Mouse (Mus musculus): ENCODE measurements around the gene Ptprm.

The Ptprm gene

GRCm38 (mm10) chr17:66960986-66961385 is 393.3 kb downstream of the Ptprm start:
- DNase-seq, result no peak

GRCm38 (mm10) chr17:66960557-66960956 is 393.7 kb downstream of the Ptprm start:
- DNase-seq, result no peak

GRCm38 (mm10) chr17:66959815-66960214 is 394.4 kb downstream of the Ptprm start:
- DNase-seq, result no peak

GRCm38 (mm10) chr17:66958766-66959165 is 395.5 kb downstream of the Ptprm start:
- DNase-seq, result no peak

- no peak for DNase-seq
Observed at GRCm38 (mm10) chr17:66944498-66944897, 409.8 kb downstream of the Ptprm start.

- DNase-seq, result no peak
Observed at GRCm38 (mm10) chr17:66943539-66943938, 410.7 kb downstream of the Ptprm start.

GRCm38 (mm10) chr17:66925611-66926010 is 428.6 kb downstream of the Ptprm start:
- no peak for DNase-seq

- DNase-seq, result no peak
Observed at GRCm38 (mm10) chr17:66914696-66915095, 439.6 kb downstream of the Ptprm start.

GRCm38 (mm10) chr17:66912533-66912932 is 441.7 kb downstream of the Ptprm start:
- no peak for DNase-seq

GRCm38 (mm10) chr17:66912120-66912519 is 442.1 kb downstream of the Ptprm start:
- no peak for DNase-seq

GRCm38 (mm10) chr17:66909901-66910300 is 444.4 kb downstream of the Ptprm start:
- no peak for DNase-seq

- DNase-seq, result no peak
Observed at GRCm38 (mm10) chr17:66908921-66909320, 445.3 kb downstream of the Ptprm start.

- DNase-seq, result no peak
Observed at GRCm38 (mm10) chr17:66894181-66894580, 460.1 kb downstream of the Ptprm start.

GRCm38 (mm10) chr17:66891916-66892315 is 462.3 kb downstream of the Ptprm start:
- DNase-seq, result no peak

GRCm38 (mm10) chr17:66891067-66891862 is 463.0 kb downstream of the Ptprm start:
- no peak for DNase-seq

GRCm38 (mm10) chr17:66882304-66882703 is 472.0 kb downstream of the Ptprm start:
- DNase-seq, result no peak

GRCm38 (mm10) chr17:66880969-66881701 is 473.1 kb downstream of the Ptprm start:
- no peak for DNase-seq

- DNase-seq, result no peak
Observed at GRCm38 (mm10) chr17:66879151-66879550, 475.1 kb downstream of the Ptprm start.

- no peak for DNase-seq
Observed at GRCm38 (mm10) chr17:66877582-66877981, 476.7 kb downstream of the Ptprm start.

GRCm38 (mm10) chr17:66874810-66875209 is 479.4 kb downstream of the Ptprm start:
- DNase-seq, result no peak

- no peak for DNase-seq
Observed at GRCm38 (mm10) chr17:66871396-66871795, 482.9 kb downstream of the Ptprm start.

- DNase-seq, result no peak
Observed at GRCm38 (mm10) chr17:66869581-66870002, 484.7 kb downstream of the Ptprm start.

- no peak for DNase-seq
Observed at GRCm38 (mm10) chr17:66864441-66864840, 489.8 kb downstream of the Ptprm start.

- no peak for DNase-seq
Observed at GRCm38 (mm10) chr17:66861557-66861956, 492.7 kb downstream of the Ptprm start.

Data from lung, postnatal 14 days (tissue).